Mouse (Mus musculus) embryonic fibroblast, embryonic 13.5 days (primary cell): ENCODE measurements at regions not wholly inside any gene's neighbourhood (a gene's known extent, or its start where the extent isn't known, plus 50 kb on each side); places are given as distances from the start of the nearest gene placed in this dataset.

Experiments used
- CTCF ChIP-seq: IDR thresholded peaks from 2 replicates; pipeline ENCODE4 v1.5.1; 2011; ENCODE audit warnings: mild to moderate bottlenecking, control low read depth, low read length, moderate library complexity, borderline replicate concordance; ENCODE audit not compliant: insufficient read depth
- POLR2A ChIP-seq: IDR thresholded peaks from 2 replicates; pipeline ENCODE4 v1.6.1; 2011; ENCODE audit warnings: low read depth, mild to moderate bottlenecking, control low read depth, low read length, moderate library complexity

DNA sequence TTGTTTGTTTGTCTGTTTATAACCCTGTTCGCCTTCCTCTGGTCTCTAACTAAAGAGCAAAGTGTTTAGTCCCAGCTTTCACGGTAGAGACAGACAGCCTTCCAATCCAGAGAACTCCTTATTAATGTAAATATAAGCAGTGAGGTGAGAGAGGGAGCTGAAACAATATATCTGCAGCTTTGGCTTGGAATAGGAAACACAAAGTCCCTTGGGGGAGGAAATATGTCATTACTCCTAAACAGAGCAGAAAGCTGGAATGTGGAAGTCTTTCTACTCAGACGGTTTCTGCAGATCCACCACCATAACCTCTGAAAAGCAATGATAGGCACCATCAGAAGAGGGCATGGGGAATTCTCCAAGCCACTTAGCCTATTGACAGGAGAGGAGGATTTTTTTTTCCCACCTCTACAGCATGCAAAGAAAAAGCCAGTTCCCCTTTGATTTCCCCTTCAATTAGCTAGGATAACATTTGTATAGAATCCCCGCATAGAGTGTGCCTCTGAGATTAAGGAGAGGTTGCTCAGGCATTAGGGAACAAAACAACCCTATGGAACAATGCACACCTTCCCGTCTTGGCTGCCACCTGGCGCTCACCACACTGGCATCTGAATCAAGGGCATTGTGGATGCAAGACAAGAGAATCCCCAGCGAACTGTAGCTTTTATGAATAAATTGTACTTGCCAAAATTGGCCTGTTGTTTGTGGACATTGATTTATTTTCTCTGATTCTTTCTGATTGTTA lies 281.9 kb upstream of the Kirrel3 start:
- TF ChIP-seq CTCF (no peak), POLR2A (no peak)
